Mouse (Mus musculus) spleen, adult 18-20 months (tissue): ENCODE results near the gene Camkk1.

Experiments
- DNase-seq, 2 experiments: peaks; one replicate each; pipeline ENCODE4 v3.0.0; 2022; ENCODE audit warnings: mixed read lengths in 2 of 2

The Camkk1 gene

GRCm38 (mm10) chr11:73015391-73016102 lies 3.3 kb upstream of the Camkk1 start:
- DNase-seq = no peak

GRCm38 (mm10) chr11:73016103-73016420 lies 2.7 kb upstream of the Camkk1 start:
- no peak for DNase-seq

GRCm38 (mm10) chr11:73019147-73019795 lies 463 bp downstream of the Camkk1 start:
- DNase-seq = peak; percentile 67 to 73

- no peak for DNase-seq
Measured at GRCm38 (mm10) chr11:73020953-73021800, 2.4 kb downstream of the Camkk1 start.

GRCm38 (mm10) chr11:73023099-73023498 lies 4.3 kb downstream of the Camkk1 start:
- DNase-seq = no peak

GRCm38 (mm10) chr11:73023827-73024226 lies 5.0 kb downstream of the Camkk1 start:
- no peak for DNase-seq

GRCm38 (mm10) chr11:73024236-73024904 lies 5.6 kb downstream of the Camkk1 start:
- peak; percentile 44 to 48 for DNase-seq

GRCm38 (mm10) chr11:73026961-73027360 lies 8.2 kb downstream of the Camkk1 start:
- no peak for DNase-seq

- peak; percentile 64 to 69 for DNase-seq
Measured at GRCm38 (mm10) chr11:73030821-73031498, 12.2 kb downstream of the Camkk1 start.

- no peak for DNase-seq
Measured at GRCm38 (mm10) chr11:73031536-73031935, 12.7 kb downstream of the Camkk1 start.

- DNase-seq = no peak
Measured at GRCm38 (mm10) chr11:73036077-73036476, 17.3 kb downstream of the Camkk1 start.

- no peak for DNase-seq
Measured at GRCm38 (mm10) chr11:73036889-73037288, 18.1 kb downstream of the Camkk1 start.

GRCm38 (mm10) chr11:73037691-73038090 lies 18.9 kb downstream of the Camkk1 start:
- DNase-seq = no peak

GRCm38 (mm10) chr11:73039102-73039799 lies 20.4 kb downstream of the Camkk1 start:
- peak in 1 of 2 experiments; percentile 57 for DNase-seq

- no peak for DNase-seq
Measured at GRCm38 (mm10) chr11:73044229-73044755, 25.5 kb downstream of the Camkk1 start.

- DNase-seq = no peak
Measured at GRCm38 (mm10) chr11:73044789-73045188, 26.0 kb downstream of the Camkk1 start.

GRCm38 (mm10) chr11:73047542-73047996 lies 28.8 kb downstream of the Camkk1 start, which contains the start of gene Ncbp3:
Gene Ncbp3, plus strand, starts transcription at chr11:73047783.
- DNase-seq = peak; percentile 93 to 96

GRCm38 (mm10) chr11:73048030-73048876 lies 29.4 kb downstream of the Camkk1 start:
- DNase-seq = no peak

GRCm38 (mm10) chr11:73049335-73049734 lies 30.5 kb downstream of the Camkk1 start:
- peak; percentile 30 to 69 for DNase-seq

GRCm38 (mm10) chr11:73052795-73053194 lies 34.0 kb downstream of the Camkk1 start:
- DNase-seq = no peak
